Mouse (Mus musculus): ENCODE data around the gene Sct. TPM values are rescaled to one million over a fixed set of nuclear protein-coding genes. Genes with fewer than 3 reads are reported as not detected.
A peak's percentile ranks its signal among the peaks of the same experiment; 100 is the strongest.

The Sct gene
- polyA plus RNA-seq, 1 experiment from 2014 or later = 3.0 TPM

- H3K9me3 ChIP-seq (replicated peaks; ENCODE audit: control insufficient read depth, low read length) = no peaks in the 10 kb centered on the region
- H3K4me3 ChIP-seq (ENCODE audit: low read depth, low read length) = peak overlapping the region; percentile 32
- H3K27me3 ChIP-seq (ENCODE audit: control insufficient read depth, insufficient read depth, low read length) = peaks cover 58% of the 10 kb centered on the region
- H3K27ac ChIP-seq (ENCODE audit: low read depth, low read length) = no peak overlapping the region
- peaks cover 4% of the 10 kb centered on the region; the same call in 1 of the 2 replicates for H3K36me3 ChIP-seq (ENCODE audit: control insufficient read depth, insufficient read depth, low read length)
- H3K4me1 ChIP-seq (ENCODE audit: control insufficient read depth, insufficient read depth, low read length) = peaks cover 22% of the 10 kb centered on the region
- H3K4me2 ChIP-seq = peak overlapping the region; percentile 73
- no peak for ATAC-seq (replicated peaks; ENCODE audit: insufficient number of reproducible peaks, low FRiP score, low TSS enrichment)
- H3K9ac ChIP-seq (ENCODE audit: low read depth, low read length) = peak overlapping the region; percentile 43; the same call in 1 of the 2 replicates
- WGBS (ENCODE audit: insufficient replicate concordance) = 1% methylated on average over 51 of the region's 53 CpGs
These were observed 15.0 kb upstream of the Sct start for GRCm38 (mm10) chr7:141293852-141294471.

GRCm38 (mm10) chr7:141292583-141293388, 13.9 kb upstream of the Sct start:
- 35% methylated on average over 15 of the region's 15 CpGs for WGBS (ENCODE audit: insufficient replicate concordance)
- peak overlapping the region; percentile 50; the same call in 1 of the 2 replicates for H3K4me3 ChIP-seq (ENCODE audit: low read depth, low read length)
- H3K4me1 ChIP-seq (ENCODE audit: control insufficient read depth, insufficient read depth, low read length) = peaks cover 22% of the 10 kb centered on the region
- peak overlapping the region; percentile 92 for H3K4me2 ChIP-seq
- no peak for ATAC-seq (replicated peaks; ENCODE audit: insufficient number of reproducible peaks, low FRiP score, low TSS enrichment)
- no peak overlapping the region for H3K27ac ChIP-seq (ENCODE audit: low read depth, low read length)
- peak overlapping the region; percentile 54; the same call in 1 of the 2 replicates for H3K9ac ChIP-seq (ENCODE audit: low read depth, low read length)
- H3K36me3 ChIP-seq (ENCODE audit: control insufficient read depth, insufficient read depth, low read length) = peaks cover 4% of the 10 kb centered on the region; the same call in 1 of the 2 replicates
- H3K27me3 ChIP-seq (ENCODE audit: control insufficient read depth, insufficient read depth, low read length) = peaks cover 58% of the 10 kb centered on the region
- no peaks in the 10 kb centered on the region for H3K9me3 ChIP-seq (replicated peaks; ENCODE audit: control insufficient read depth, low read length)

GRCm38 (mm10) chr7:141291921-141292582, 13.1 kb upstream of the Sct start, which contains the start of gene Drd4:
Drd4 (plus strand) TSS chr7:141292006.
- peaks cover 22% of the 10 kb centered on the region for H3K4me1 ChIP-seq (ENCODE audit: control insufficient read depth, insufficient read depth, low read length)
- peaks cover 58% of the 10 kb centered on the region for H3K27me3 ChIP-seq (ENCODE audit: control insufficient read depth, insufficient read depth, low read length)
- peak within 1 kb of the TSS; percentile 50 for H3K4me3 ChIP-seq (ENCODE audit: low read depth, low read length)
- 2% methylated on average over 32 of the region's 46 CpGs for WGBS (ENCODE audit: insufficient replicate concordance)
- peak within 1 kb of the TSS; percentile 92 for H3K4me2 ChIP-seq
- peak within 1 kb of the TSS; percentile 54 for H3K9ac ChIP-seq (ENCODE audit: low read depth, low read length)
- H3K9me3 ChIP-seq (replicated peaks; ENCODE audit: control insufficient read depth, low read length) = no peaks in the 10 kb centered on the region
- ATAC-seq (replicated peaks; ENCODE audit: insufficient number of reproducible peaks, low FRiP score, low TSS enrichment) = 0 out of 2 replicates have a peak, but pooled peaks have one; percentile 57
- H3K27ac ChIP-seq (ENCODE audit: low read depth, low read length) = no peak within 1 kb of the TSS
- H3K36me3 ChIP-seq (ENCODE audit: control insufficient read depth, insufficient read depth, low read length) = peaks cover 1% of the 10 kb centered on the region; the same call in 1 of the 2 replicates

GRCm38 (mm10) chr7:141288042-141288441, 9.1 kb upstream of the Sct start:
- 72% methylated on average over 3 of the region's 3 CpGs for WGBS (ENCODE audit: insufficient replicate concordance)

GRCm38 (mm10) chr7:141282756-141283155, 3.8 kb upstream of the Sct start:
- WGBS (ENCODE audit: insufficient replicate concordance) = 70% methylated on average over 4 of the region's 4 CpGs
- H3K9me3 ChIP-seq (replicated peaks; ENCODE audit: control insufficient read depth, low read length) = no peaks in the 10 kb centered on the region
- H3K27ac ChIP-seq (ENCODE audit: low read depth, low read length) = no peak overlapping the region
- peaks cover 14% of the 10 kb centered on the region for H3K27me3 ChIP-seq (ENCODE audit: control insufficient read depth, insufficient read depth, low read length)
- H3K9ac ChIP-seq (ENCODE audit: low read depth, low read length) = no peak overlapping the region
- H3K36me3 ChIP-seq (ENCODE audit: control insufficient read depth, insufficient read depth, low read length) = no peaks in the 10 kb centered on the region
- no peak overlapping the region for H3K4me3 ChIP-seq (ENCODE audit: low read depth, low read length)
- peaks cover 3% of the 10 kb centered on the region; the same call in 1 of the 2 replicates for H3K4me1 ChIP-seq (ENCODE audit: control insufficient read depth, insufficient read depth, low read length)
- no peak for ATAC-seq (replicated peaks; ENCODE audit: insufficient number of reproducible peaks, low FRiP score, low TSS enrichment)
- H3K4me2 ChIP-seq = no peak overlapping the region

More at GRCm38 (mm10) chr7:141288042-141288441, 9.1 kb upstream of the Sct start:
- Histone ChIP-seq H3K4me2 (no peak overlapping the region), H3K9ac (ENCODE audit: low read depth, low read length) (no peak overlapping the region), H3K27me3 (ENCODE audit: control insufficient read depth, insufficient read depth, low read length) (peaks cover 28% of the 10 kb centered on the region), H3K4me1 (ENCODE audit: control insufficient read depth, insufficient read depth, low read length) (peaks cover 6% of the 10 kb centered on the region; the same call in 1 of the 2 replicates), H3K9me3 (replicated peaks; ENCODE audit: control insufficient read depth, low read length) (no peaks in the 10 kb centered on the region), H3K27ac (ENCODE audit: low read depth, low read length) (no peak overlapping the region), H3K36me3 (ENCODE audit: control insufficient read depth, insufficient read depth, low read length) (no peaks in the 10 kb centered on the region), H3K4me3 (ENCODE audit: low read depth, low read length) (no peak overlapping the region)
- ATAC-seq (replicated peaks; ENCODE audit: insufficient number of reproducible peaks, low FRiP score, low TSS enrichment) = no peak

GRCm38 (mm10) chr7:141281442-141281841, 2.5 kb upstream of the Sct start:
- Histone ChIP-seq H3K36me3 (ENCODE audit: control insufficient read depth, insufficient read depth, low read length) (no peaks in the 10 kb centered on the region), H3K4me1 (ENCODE audit: control insufficient read depth, insufficient read depth, low read length) (peaks cover 3% of the 10 kb centered on the region; the same call in 1 of the 2 replicates), H3K9me3 (replicated peaks; ENCODE audit: control insufficient read depth, low read length) (no peaks in the 10 kb centered on the region), H3K9ac (ENCODE audit: low read depth, low read length) (no peak overlapping the region), H3K27ac (ENCODE audit: low read depth, low read length) (no peak overlapping the region), H3K4me3 (ENCODE audit: low read depth, low read length) (no peak overlapping the region), H3K27me3 (ENCODE audit: control insufficient read depth, insufficient read depth, low read length) (peaks cover 18% of the 10 kb centered on the region), H3K4me2 (no peak overlapping the region)
- 82% methylated on average over 6 of the region's 6 CpGs for WGBS (ENCODE audit: insufficient replicate concordance)
- no peak for ATAC-seq (replicated peaks; ENCODE audit: insufficient number of reproducible peaks, low FRiP score, low TSS enrichment)

- Histone ChIP-seq H3K27ac (ENCODE audit: low read depth, low read length) (no peak overlapping the region), H3K36me3 (ENCODE audit: control insufficient read depth, insufficient read depth, low read length) (no peaks in the 10 kb centered on the region), H3K4me3 (ENCODE audit: low read depth, low read length) (no peak overlapping the region), H3K27me3 (ENCODE audit: control insufficient read depth, insufficient read depth, low read length) (peaks cover 18% of the 10 kb centered on the region), H3K4me2 (peak overlapping the region; percentile 97), H3K9me3 (replicated peaks; ENCODE audit: control insufficient read depth, low read length) (no peaks in the 10 kb centered on the region), H3K9ac (ENCODE audit: low read depth, low read length) (no peak overlapping the region), H3K4me1 (ENCODE audit: control insufficient read depth, insufficient read depth, low read length) (peaks cover 3% of the 10 kb centered on the region; the same call in 1 of the 2 replicates)
- WGBS (ENCODE audit: insufficient replicate concordance) = 62% methylated on average over 11 of the region's 11 CpGs
- no peak for ATAC-seq (replicated peaks; ENCODE audit: insufficient number of reproducible peaks, low FRiP score, low TSS enrichment)
These were observed 943 bp downstream of the Sct start for GRCm38 (mm10) chr7:141277701-141278678.

All from heart, embryonic 11.5 days (tissue).